ENCODE assay signal across 36 mouse cellular contexts in the genomic region with DNA sequence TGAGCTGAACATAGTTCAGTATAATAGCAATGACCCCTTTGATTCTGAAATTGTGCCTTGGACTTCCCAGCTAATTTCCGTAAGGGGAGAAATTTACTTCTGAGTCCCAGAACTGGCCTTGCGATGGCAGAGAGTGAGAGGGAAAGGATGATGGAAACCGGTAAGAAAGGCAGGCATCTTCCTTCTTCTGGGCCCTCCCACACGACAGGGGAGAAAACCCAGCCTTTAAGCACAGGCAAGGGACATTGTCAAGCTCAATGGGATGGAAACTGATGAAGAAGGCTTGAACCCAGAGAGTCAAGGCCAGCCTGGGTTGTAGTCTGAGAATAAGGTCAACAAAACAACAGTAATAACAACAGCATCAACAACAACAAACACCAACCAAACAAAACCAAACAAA. TPM values are rescaled to one million over a fixed set of nuclear protein-coding genes. Genes with fewer than 3 reads are reported as not detected.
"Had no signal": no experiment of that assay in that cellular context is flagged by ENCODE, and none has a peak within 500 bp of the region (broad histone marks: within the 10 kb centered on the region; RNA-seq: fewer than 3 reads in every experiment).

No protein-coding gene starts in this region.

- H3K27ac ChIP-seq: heart, embryonic 13.5 days; heart, embryonic 15.5 days; hindbrain, embryonic 10.5 days; hindbrain, embryonic 12.5 days; hindbrain, embryonic 13.5 days; hindbrain, embryonic 14.5 days; hindbrain, embryonic 15.5 days; hindbrain, postnatal 0 days; intestine, embryonic 15.5 days; kidney, embryonic 15.5 days; kidney, postnatal 0 days; layer of hippocampus, adult 2 months; left cerebral cortex, adult 2 months had no signal

- H3K4me2 ChIP-seq: heart, embryonic 11.5 days; heart, embryonic 13.5 days; heart, embryonic 15.5 days; hindbrain, embryonic 12.5 days; hindbrain, embryonic 13.5 days; hindbrain, embryonic 14.5 days; hindbrain, embryonic 15.5 days; intestine, embryonic 15.5 days; kidney, embryonic 15.5 days had no signal

- ATAC-seq: hindbrain, embryonic 16.5 days; hindbrain, postnatal 0 days; inflammation-experienced regulatory T-cells, adult 6 months; intestine, embryonic 15.5 days; intestine, embryonic 16.5 days; intestine, postnatal 0 days had no signal

- H3K4me3 ChIP-seq: heart, embryonic 13.5 days; heart, embryonic 15.5 days; hindbrain, embryonic 10.5 days; hindbrain, embryonic 12.5 days; hindbrain, embryonic 13.5 days; hindbrain, embryonic 15.5 days; intestine, embryonic 15.5 days; kidney, embryonic 15.5 days; layer of hippocampus, adult 2 months; left cerebral cortex, adult 2 months had no signal

- H3K9ac ChIP-seq: heart, embryonic 13.5 days; heart, embryonic 15.5 days; hindbrain, embryonic 12.5 days; hindbrain, embryonic 13.5 days; hindbrain, embryonic 14.5 days; hindbrain, embryonic 15.5 days; intestine, embryonic 15.5 days; kidney, embryonic 15.5 days had no signal

- H3K9me3 ChIP-seq: heart, embryonic 13.5 days; heart, embryonic 15.5 days; hindbrain, embryonic 10.5 days; hindbrain, embryonic 12.5 days; hindbrain, embryonic 13.5 days; hindbrain, embryonic 15.5 days; intestine, embryonic 15.5 days; kidney, embryonic 15.5 days had no signal

- DNase-seq: heart, postnatal 10 days; heart, postnatal 14 days; heart, postnatal 36 days; heart, postnatal 4 days; kidney, adult 11 months; kidney, adult 18-20 months; kidney, adult 2 months; kidney, adult 8-10 months; kidney, adult 9 months; kidney, postnatal 10 days; kidney, postnatal 14 days; kidney, postnatal 25 days; kidney, postnatal 36 days; kidney, postnatal 4 days; layer of hippocampus, adult 9-11 months; layer of hippocampus, postnatal 36 days had no signal

- H3K36me3 ChIP-seq: heart, embryonic 13.5 days; heart, embryonic 15.5 days; hindbrain, embryonic 10.5 days; hindbrain, embryonic 12.5 days; hindbrain, embryonic 13.5 days; hindbrain, embryonic 15.5 days; intestine, embryonic 15.5 days; kidney, embryonic 15.5 days had no signal

RNA-seq across cellular contexts. Expression of a gene that starts 14.1 kb away (rescaled TPM):
- total RNA-seq: hematopoietic stem cell, adult 5-6 weeks had no signal
- polyA plus RNA-seq: intestine, postnatal 0 days; large intestine, adult 2 months had no signal
